Mouse (Mus musculus): ENCODE data around the gene Ly6g6f.

- TF ChIP-seq POLR2A (IDR thresholded peaks at IDR 0.05; ENCODE audit: insufficient read depth, low read depth, low read length) (no peak), CTCF (IDR thresholded peaks at IDR 0.05; ENCODE audit: insufficient read depth, low read depth, low read length) (no peak)
Measured at GRCm38 (mm10) chr17:35077285-35077684, 8.1 kb downstream of the Ly6g6f start.
